Mouse (Mus musculus) kidney, postnatal 14 days (tissue): ENCODE data around the gene Olfr8.
"Not testable (repeated sequence)": the region's sequence is repeated elsewhere in the genome, so short reads cannot be mapped to it uniquely, and the experiment has no call there.

Source experiments
- DNase-seq: peaks from one replicate; pipeline ENCODE4 v3.0.0; 2022; ENCODE audit warnings: mixed read lengths

Olfr8 gene

DNA sequence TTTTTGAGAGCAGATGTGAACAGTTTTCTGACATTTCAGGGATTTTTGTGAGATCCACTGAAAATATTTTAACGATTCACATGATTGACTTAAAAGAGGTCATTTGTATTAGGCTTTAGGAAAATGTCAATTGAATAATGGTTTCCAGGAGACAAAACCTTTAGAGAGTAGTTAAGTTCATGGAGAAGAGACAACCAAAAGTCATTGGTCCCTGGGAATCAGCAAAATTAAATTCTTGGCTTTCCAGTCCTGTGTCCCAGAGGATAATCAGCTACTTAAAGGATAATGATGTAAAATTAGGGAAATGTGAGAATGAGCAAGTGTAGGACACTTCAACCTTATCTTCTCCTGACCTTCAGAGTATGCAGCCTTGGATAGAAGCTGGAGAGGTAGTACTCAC lies at the start of gene Olfr8:
Gene Olfr8 (plus strand): TSS at position 301 of the 400 bp plus-strand sequence.
- not testable (repeated sequence) for DNase-seq

DNA sequence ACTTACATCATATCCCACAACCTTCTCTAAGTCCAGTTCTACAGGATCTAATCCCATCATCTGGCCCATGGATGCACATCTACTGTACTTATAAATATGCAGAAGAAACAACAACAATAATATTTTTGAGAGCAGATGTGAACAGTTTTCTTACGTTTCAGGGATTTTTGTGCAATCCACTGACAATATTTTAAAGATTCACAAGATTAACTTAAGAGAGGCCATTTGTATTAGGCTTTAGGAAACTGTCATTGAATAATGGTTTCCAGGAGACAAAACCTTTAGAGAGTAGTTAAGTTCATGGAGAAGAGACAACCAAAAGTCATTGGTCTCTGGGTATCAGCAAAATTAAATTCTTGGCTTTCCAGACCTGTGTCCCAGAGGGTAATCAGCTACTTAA lies 37.6 kb upstream of the Olfr8 start, which contains the start of gene Olfr1354:
Gene Olfr1354 (plus strand): TSS at position 301 of the 400 bp plus-strand sequence.
- DNase-seq, result not testable (repeated sequence)

DNA sequence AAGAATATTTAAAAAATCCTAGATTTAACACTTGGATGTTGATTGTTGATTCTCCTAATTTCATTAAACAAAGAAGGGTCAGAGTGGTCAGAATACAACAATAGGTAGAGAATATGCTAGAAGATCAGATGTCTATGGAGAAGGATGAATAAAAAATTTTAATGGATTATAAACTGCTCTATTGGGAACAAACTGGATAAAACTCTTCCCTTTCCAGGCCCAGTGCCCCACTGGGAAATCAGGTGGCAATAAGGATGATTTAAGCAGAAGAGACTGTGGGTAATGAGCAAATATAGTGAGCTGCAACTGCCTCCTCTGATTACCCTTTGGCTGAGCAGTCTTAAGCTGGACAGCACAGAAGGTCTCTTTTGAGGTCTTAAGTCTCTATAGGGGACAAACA lies 12.6 kb downstream of the Olfr8 start, which contains the start of gene Olfr1353:
Gene Olfr1353 (plus strand): TSS at position 301 of the 400 bp plus-strand sequence.
- not testable (repeated sequence) for DNase-seq

DNA sequence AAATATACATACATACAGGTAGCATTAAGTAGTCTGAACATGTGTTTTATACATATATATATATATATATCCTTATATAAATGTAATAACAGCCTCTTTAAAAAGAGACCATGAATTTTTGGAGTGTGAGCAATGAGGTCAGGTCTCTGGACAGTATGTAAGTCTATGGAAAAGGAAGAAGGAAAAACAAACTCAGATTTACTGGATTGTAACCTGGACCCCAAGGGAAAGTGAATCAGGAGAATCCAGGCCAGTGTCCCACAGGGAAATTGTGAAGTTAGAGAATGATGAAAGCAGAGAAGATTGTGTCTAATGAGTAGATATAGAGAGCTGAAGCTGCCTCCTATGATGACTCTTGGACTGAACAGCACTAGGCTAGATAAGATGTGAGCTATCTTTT lies 30.3 kb downstream of the Olfr8 start, which contains the start of gene Olfr1352:
Gene Olfr1352 (plus strand): TSS at position 301 of the 400 bp plus-strand sequence.
- no peak for DNase-seq
